Mouse (Mus musculus): ENCODE data around the gene Arpc5.
A peak's percentile ranks its signal among the peaks of the same experiment; 100 is the strongest.
"Not testable (repeated sequence)": the region's sequence is repeated elsewhere in the genome, so short reads cannot be mapped to it uniquely, and the experiment has no call there.

The Arpc5 gene

DNA sequence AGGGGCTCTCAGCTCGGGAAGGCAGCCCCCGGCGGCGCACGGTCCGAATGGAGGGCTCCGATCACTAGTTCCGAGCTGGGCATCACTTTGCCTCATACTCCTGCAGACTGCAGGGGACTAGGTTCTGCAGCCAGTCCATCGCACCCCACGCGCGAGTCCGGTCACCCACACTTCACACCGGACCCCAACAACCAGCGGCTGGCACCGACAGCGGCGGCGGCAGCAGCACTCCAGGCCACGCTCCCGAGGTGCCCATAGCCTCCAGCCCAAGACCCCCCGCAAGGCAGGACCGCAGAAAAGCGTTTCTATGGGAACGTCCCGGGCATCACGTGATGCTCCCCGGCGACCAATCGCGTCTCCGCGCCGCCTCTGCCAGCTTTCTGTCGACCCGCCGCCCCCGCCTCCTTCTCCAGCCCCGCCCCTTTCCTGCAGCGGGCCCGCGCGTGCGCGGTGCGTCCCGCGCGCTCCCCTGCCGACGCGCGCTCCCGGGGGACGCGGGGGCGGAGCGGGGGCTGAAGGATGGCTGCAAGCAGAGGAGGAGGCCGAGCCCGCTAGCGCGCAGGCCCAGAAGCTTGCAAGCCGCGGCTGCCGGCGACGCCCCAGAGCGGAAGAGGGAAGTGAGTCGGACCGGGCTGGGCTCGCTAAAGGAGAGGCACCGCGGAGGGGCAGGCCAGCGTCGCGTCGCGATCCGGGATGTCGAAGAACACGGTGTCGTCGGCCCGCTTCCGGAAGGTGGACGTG is at the start of gene Arpc5, which contains the start of gene Rgl1:
Gene Arpc5 (plus strand): TSS at position 511 of the 741 bp plus-strand sequence.
Gene Rgl1 (minus strand): TSS at position 320 of the 741 bp plus-strand sequence.
- peak; percentile 98 for DNase-seq

DNA sequence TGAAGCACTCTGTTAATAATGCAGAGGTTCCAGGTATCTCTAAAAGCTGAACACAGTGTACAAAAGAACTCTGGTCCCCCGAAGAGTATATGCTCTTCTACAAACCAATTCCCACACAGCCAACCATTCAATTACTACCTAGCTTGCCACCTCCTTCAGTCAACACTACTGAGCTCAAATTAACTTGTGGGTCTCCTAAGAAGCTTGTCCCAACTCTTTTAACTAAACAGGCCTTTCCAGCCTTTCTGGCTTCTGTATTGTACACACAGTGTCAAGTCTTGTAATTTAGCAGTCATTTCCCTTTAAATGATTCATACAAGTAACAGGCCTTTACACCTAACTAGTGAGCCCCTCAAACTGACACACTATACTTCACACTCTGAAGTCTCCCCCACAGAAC is 49.0 kb upstream of the Arpc5 start:
- DNase-seq = no peak

DNA sequence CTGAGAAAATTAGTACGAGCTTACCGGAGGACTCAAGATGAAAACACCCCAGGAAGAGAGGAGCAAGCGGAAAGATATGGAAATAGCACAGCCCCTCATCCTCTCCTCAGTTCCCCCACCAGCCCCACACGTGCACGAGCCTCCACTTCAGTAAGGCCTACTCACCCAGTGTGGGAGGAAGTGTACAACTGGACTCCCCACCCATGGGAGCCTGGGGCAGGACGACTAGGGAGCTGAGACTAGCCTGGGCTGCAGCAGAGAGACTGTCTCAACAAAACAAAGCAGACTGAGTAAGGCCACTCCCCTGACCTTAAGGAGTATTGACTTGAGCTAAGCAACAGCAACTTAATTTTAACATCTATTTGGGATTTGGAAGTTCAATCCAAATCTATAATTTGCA is 48.1 kb upstream of the Arpc5 start:
- DNase-seq = no peak

DNA sequence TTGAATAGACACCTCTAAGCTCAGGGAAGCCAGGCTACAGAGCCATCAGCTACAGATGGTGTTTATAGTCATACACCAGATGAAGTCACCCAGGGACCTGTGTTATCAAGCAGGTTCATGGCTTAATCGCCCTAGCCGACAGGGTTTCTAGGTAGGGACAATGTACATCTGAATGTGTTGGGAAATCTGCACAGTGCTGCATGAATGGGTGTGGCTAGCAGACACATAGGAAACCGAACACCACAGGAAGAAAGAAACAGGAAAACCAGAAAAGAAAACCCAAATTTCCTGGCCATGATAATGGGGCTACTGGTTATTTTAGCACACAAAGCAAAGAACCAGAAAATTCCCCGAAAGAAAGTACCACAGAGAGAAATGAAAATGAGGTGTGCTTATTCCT is 45.4 kb upstream of the Arpc5 start:
- no peak for DNase-seq

DNA sequence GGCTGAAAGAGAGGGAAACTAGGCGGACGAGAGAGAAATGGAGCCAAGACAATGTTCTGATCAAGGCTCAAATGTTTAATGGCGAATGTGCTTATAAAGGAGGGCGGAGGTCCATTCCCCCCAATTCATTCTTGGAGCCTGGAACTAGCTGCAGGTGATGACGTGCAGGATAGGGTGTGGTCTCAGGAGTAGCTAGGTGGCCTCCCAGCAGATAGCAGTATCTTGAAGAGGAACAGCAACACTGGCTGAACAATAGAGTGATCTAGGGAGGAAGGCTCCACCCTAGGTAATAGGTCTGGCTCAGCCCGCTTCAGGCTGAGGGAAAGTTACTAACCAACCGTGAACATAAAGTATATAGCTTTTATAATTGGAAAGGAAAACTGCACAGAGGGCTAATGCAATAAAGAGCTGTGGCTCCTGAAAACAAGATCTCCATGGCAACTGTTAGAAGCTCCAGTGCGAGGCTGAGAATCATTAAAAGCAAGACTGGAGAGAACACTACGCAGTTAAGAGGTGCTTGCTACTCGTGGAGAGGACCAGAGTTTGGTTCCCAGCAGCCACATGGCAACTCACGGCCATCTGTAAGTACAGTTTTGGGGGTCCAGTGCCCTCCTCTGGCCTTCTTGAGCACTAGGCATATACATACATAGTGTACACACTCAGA is 44.7 kb upstream of the Arpc5 start:
- DNase-seq = no peak

DNA sequence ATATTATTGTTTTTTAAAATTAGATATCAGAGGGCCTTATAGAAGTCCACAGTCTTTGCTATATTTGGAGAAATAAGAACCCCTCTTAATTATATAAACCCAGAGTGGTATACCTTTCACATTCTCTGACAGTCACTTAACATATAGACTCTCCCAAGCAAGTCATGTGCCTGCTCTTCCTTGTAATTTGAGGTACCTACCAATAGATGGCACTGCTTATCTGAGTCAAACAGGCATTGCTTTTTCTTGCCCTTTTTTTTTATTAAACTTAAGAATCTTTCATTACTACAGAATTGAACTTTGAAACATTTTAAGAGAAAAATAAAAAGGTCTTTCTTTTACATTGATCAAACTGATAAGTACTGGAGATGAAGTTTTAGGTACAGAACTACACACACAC is 42.1 kb upstream of the Arpc5 start:
- no peak for DNase-seq

DNA sequence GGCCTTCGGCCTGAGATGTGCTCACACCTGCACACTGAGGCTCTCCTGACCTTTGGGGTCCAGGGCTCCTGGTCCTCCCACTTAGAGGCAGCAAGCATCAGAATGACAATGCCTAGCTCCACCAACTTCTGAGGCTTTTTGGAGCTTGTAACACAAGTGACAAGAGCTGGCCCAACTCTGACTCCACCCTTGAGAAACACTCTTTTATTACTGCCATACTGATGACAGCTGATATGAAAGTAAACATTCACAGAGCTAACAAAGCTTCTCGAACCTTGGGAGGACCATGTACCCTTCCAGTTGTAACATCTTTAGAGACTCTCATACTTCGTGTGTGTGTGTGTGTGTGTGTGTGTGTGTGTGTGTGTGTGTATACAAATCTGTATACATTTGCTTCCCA is 40.2 kb upstream of the Arpc5 start:
- no peak for DNase-seq

DNA sequence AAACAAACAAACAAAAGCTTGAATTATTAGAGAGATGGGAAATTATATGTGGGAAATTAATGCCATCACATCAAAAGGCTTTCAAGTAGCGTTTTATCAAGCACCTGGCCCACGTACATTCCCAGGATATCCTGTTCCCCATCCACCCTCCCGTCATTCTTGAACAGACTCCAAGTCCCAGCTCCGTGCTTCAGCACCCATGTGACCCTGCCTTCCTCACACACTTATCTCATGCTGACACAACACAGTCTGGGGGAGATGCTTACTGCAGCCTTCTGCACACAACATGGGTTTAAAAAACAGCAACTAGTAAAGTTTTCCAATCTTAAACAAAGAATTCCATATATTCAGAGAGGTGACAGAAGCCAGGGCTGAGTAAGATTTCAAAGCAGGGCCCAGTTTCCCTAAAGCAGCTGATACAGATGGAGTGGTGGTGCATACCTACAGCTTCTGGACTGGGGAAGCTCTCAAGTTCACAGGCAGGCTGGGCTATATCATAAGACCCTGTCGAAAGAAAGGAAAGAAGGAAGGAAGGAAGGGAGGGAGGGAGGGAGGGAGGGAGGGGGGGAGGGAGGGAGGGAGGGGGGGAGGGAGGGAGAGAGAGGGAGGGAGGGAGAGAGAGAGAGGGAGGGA is 38.6 kb upstream of the Arpc5 start:
- peak; percentile 32 for DNase-seq

DNA sequence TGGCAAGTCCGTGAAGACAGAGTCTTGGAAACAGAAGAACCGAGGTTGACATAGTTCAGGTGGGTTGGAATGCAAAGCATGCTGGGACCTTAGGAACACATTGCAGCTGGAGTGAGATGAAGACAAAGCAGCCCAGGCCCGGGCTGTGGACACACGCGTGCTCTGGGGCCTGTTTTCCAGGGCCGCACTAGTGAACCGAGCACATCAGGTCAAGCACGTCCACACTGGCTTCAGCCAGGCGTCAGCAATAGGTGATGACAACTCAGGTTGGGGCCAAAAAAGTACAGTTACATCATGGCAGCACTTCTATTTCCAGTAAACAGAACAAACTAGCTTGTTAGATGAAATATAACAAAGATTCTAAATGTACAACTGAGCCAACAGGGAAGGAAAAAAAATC is 27.5 kb upstream of the Arpc5 start:
- no peak for DNase-seq

DNA sequence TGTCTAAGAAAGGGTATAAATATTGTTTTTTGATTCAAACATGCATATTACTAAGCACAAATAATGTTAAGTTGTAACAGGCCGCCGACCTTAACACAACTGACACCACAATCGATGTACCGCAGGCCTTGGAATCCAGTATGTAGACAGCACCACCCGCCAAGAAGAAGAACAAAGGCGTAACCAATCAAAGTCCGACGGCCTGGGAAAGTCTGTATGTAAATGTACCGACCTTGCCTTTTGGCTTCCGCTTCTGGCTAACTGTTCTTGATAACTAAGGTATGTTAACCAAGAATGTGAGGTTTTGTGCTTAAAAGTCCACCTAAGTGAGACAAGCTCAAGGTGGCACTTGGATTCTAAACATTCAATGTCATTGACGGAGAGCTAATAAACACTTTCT is 27.0 kb upstream of the Arpc5 start:
- no peak for DNase-seq

DNA sequence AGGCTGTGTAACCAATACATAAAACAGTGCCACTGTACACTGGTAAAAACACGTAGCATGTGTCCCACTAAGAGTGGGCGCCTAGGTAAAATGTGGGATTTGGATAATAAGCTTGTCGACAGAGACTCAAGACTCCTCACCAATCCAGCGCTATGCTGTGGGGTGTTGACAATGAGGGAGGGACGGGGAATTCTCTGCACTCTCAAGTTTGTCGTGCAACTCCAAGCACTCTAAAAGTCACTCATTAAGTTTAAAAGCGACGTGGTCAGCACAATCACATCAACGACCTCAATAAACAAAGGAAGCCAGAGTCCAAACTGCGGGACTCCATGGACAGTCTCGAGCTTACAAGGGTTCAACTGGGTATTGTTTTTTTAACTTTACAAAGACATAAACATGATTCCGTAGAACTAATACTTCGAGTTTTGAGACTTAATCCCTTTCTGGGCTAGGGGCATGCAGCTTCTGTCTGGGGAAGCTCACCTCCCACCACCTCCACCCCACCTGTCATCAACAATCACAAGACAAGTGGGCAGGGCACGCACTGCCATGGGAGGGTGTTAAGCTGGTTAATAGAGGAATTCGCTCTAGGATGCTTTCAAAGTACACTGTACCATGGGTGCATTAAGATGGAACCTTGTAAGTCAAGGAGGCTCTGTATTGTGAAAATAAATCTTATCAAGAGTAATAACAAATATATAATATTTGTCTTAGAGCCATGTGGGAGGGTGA is 23.1 kb upstream of the Arpc5 start:
- DNase-seq = no peak

DNA sequence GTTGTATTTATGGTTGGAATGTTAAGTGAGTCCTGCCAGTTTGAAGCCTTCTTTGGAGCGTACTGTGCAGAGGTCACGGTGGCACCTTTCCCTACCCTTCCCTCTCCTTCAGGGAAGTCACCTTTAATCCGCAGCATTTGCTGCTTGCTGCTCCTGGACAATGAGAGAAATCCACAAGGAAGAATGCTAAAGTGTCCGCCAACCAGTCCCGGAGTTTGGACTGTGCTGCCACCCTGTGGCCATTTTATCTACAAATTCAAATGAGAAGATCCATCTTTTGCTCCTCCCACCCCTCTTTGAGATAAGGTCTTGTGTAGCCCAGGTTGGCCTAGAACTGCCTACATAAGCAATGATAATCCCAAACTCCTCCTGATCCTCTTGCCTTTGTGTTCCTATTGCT is 19.9 kb upstream of the Arpc5 start:
- peak; percentile 92 for DNase-seq

DNA sequence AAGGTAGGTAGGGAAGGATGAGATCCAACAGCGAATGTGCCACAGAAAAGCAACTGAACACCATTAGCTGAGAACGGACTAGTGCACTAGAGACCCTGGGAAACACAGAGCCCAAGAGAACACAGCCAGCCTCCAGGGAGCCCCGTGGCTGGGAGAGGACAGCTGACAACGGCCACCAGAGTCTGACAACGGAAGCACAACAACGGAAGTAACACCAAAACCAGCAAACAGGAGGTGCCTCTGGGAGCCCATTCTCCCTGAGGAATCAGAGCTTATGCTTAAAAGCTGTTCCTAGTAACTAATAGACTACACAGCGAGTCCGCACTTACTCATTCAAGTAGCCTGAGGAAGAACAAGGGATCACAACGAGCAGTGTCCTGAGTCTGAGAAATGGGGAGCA is 17.1 kb upstream of the Arpc5 start:
- DNase-seq = peak; percentile 44

DNA sequence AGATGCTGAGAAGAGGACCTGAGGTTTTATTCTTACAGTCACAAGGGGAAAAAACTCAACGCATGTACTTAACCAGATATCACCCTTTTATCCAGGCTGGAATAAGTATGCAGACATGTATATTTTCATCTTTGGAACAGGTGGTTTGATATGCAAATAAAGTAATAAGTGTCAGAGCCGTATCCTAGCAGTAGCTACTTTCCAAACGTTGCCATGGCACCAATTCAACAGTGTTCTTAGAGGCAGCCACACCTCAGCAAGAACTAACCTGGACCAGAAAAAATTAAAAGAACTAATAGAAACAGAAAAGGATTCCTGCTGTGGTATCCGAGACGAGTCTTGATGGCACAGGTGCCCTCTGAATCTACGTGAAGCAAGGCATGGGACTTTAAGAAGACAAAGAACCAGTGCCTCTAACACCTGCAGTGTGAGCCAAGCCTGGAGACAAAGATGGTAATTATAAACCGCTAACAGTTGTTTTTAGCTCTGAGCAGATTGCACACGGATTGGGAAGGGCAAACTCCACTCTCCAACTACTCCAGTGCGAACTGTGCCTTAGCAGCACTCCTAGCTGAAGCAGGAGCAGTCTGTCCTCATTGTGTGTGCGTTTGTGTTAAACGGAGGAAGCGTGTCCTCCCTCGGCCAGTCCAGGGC is 15.9 kb upstream of the Arpc5 start, which contains the start of gene Apobec4:
Gene Apobec4 (plus strand): TSS at position 240 of the 654 bp plus-strand sequence.
- DNase-seq = no peak

DNA sequence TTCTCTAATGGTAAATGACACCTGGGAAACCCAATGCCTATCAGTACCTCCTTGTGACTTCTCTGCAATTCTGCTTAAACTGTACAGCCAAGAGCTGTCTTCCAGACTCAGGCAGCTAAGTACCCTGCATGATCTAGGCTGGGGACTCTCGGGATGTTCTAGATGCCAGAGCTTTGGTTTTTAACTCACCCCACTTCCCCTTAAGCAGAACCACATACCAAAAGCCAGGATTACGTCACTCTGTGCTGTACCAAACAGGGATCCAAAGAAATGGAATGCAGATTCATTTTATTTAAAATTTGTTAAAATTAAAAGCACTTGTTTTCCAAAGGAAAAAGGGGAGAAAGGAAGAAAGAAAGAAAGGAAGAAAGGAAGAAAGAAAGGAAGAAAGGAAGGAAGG is 4.6 kb upstream of the Arpc5 start:
- DNase-seq = no peak

DNA sequence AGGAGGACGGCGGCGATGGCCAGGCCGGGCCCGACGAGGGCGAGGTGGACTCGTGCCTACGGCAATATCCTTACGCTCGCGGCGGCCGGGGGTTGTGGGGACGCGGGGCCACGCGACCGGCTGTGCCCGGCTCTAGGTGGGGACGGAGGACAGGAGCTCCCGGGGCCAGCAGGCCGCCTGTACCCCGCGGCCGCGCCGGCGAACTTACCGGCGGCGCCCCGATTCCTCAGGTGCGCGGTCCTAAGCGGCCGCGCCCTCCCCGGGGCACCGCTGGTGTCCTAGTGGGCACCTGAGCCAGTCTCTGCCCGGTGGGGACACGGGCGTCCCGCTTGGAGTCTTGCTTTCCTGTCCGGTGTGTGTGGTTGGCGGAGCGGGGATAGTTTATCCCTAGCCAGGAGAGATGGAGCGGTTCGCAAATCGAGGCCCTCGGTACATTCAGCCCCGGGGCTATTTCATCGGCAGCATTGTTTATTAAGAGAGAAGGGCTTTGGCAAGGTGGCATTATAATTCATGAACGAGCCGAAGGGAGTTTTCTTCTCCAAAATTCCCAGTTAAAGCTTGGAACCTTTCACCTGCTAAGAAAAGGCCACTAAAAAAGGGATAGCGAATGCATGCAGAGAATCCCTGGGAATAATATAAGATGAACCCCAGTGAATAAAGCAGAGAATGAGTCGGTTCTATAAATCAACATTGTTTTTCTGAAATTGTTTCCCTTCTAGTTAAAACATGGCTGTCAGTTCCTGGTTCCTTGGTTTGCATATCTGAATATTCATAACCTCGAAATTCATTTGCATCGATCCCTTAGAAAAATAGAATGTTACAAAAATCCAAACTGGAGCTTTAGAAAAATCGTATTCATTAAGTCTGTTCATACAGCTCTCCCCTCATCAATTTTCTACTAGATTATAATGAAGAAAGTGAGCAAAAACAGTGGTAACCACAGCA is 734 bp downstream of the Arpc5 start:
- peak; percentile 26 for DNase-seq

DNA sequence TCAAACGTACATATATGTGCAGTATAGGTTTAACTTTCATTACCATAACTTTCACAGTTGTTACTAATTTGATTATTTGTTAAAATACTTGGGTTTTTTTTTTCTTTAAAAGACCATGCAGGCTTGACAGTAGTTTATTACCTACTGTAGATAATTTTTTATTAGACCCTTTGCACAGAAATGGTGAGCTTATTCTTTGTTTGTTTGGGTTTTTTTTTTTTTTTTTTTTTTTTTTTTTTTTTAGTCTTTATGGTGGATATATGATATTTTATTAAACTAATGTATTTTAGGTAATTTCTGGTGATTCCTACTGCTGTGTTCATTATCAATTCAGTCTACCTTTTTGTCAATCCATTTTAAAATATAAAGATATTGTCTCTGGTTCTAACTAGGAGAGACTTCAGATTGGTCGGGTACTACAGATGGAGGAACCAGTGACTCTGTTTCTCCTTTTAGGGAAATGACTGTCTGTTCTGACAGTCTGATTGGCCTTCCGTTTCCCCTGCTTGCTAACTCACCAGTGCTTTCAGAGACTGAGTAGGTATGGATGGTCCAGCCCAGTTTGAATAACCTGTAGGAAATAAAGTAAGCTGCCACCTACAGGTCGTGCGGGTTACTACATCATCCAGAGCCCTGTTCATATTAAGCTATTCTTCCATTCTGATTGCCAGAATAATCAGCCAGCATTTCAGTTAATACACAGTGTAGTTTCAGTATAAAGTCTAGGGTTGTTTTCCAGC is 1.6 kb downstream of the Arpc5 start:
- peak; percentile 89 for DNase-seq

DNA sequence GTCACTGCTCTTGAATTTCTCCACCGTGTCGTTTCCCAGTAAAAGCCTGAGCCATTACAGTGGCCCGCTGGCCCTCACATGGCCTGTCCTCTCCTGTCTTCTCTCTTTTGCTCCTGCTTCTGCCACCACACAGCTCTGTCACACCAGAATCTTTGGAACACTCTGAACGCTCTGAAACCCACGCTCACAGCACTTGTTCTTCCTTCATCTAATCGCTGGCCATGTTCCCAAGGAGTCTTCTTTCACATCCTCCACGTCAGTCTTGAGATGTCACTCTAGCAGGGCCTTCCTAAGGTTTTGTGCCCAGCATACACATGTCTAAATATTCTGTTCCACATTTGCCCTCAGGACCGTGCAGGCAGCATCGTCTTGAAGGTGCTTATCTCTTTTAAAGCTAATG is 4.7 kb downstream of the Arpc5 start:
- DNase-seq = no peak

DNA sequence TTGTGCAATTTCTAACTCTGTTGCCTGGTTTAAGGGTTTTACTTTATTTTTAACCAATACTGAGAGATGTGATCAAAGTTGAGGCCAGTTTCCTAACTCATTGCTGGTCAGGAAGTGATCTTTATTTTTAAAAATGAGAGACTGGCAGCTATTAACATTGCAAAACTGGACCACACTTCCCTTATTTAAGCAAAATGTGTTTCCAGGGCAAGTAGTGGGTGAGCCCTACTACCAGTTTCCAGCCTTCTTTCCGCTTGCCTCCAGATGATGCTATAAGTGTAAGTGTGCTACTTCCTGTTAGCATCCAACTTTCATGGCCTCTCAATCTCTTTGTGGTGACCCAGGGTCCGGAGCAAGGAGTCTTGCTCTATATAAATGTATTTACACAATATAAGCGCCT is 8.3 kb downstream of the Arpc5 start:
- DNase-seq = not testable (repeated sequence)

DNA sequence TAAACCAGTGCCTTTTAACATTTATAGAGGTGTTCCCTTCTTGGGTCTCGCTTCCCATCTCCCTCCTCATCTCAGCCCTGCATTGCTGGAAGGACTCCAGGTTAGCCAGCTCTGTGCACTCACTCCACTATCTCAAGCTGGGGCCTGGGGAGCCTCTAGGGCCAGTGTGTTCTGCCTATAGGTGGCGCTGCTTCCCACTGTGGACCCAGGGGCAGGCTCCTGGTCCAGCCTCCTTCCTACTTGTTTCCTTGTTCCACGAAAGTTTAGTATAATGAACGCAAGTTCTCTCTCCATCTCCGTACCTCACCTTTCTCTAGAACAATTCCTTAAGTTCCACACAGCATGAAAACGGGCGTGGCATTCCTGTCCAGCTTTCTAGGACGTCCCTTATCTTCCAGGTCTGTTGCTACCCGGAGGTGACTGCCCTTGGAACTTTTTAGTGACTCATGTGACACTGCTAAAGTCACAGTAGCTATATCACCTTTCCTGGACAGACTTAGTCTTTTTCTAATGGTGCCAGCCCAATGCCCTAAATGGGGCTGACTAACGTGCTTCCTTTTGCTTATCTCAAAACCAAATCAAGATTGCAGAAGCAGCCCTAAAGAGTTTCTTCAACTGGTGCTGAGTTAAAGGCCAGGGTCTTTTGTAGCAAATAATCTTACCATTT is 12.9 kb downstream of the Arpc5 start:
- DNase-seq = peak; percentile 84
